Mouse (Mus musculus) cortical plate, adult 2 months (tissue): Measurements from ENCODE around the gene Sec24d. TPM values are rescaled to one million over a fixed set of nuclear protein-coding genes. Genes with fewer than 3 reads are reported as not detected.

Experiments used
- H3K27ac ChIP-seq: fragments of 200-500 bp; 2 replicates; pipeline ENCODE4 v1.5.1; 2012; ENCODE audit warnings: low read length, control low read depth, inconsistent platforms; ENCODE audit not compliant: insufficient read depth
- H3K4me1 ChIP-seq: fragments of 200-500 bp; 2 replicates; pipeline ENCODE4 v1.6.1; 2011; ENCODE audit warnings: low read length; ENCODE audit not compliant: control insufficient read depth, insufficient read depth
- H3K4me3 ChIP-seq: fragments of 200-500 bp; 2 replicates; pipeline ENCODE4 v1.5.1; 2011; ENCODE audit warnings: mild to moderate bottlenecking, low read length, control low read depth; ENCODE audit not compliant: insufficient read depth
- CTCF ChIP-seq: fragments of 200-500 bp; IDR thresholded peaks from 2 replicates; pipeline ENCODE4 v1.5.1; 2011; ENCODE audit warnings: mild to moderate bottlenecking, control low read depth, low read length; ENCODE audit not compliant: insufficient read depth; ENCODE audit errors: extremely low read depth
- POLR2A ChIP-seq: fragments of 200-500 bp; IDR thresholded peaks from 2 replicates; pipeline ENCODE4 v1.6.1; 2011; ENCODE audit warnings: mild to moderate bottlenecking, low read length, control low read depth; ENCODE audit not compliant: insufficient read depth; ENCODE audit errors: extremely low read depth
- polyA plus RNA-seq: library from polyadenylated mRNA; depleted of rRNA; stranded (reverse); fragments of >200 nt; gene quantifications from 2 replicates; pipeline ENCODE4 v1.2.3, GENCODE M21; 2012; rRNA removed

The Sec24d gene
- polyA plus RNA-seq, 1 experiment: 8.4 TPM

DNA sequence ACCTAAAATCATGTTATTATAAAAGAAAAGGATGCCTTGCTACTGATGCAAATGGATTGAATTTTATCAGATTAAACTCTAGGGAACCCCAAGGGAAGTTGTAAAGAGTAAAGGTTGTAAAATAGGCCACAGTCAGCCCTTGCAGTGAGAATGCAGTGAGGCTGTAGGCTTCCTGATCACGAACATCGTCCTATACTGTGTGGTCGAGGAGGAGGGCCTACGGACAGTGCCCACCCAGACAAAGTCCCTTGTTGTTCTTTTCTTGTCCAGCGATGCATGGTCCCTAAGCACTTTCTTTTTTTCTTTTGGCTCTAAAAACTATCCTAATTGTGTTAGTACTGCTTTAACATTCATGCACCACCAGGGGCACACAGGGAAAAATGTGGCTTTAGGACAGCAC is 145.9 kb downstream of the Sec24d start:
- Histone ChIP-seq H3K4me3 (no peak overlapping the region), H3K4me1 (no peaks in the 10 kb centered on the region), H3K27ac (no peak overlapping the region)
- TF ChIP-seq CTCF: no peak
- no peak for TF ChIP-seq POLR2A

Other genes with a start within 250 kb of the Sec24d start
- not detected in 2 replicates for gene Myoz2, start 232.4 kb upstream of the Sec24d start, polyA plus RNA-seq
- gene Synpo2, start 31.3 kb upstream of the Sec24d start, polyA plus RNA-seq: 1.8 and 3.2 TPM in 2 replicates
- gene Mettl14, start 118.7 kb downstream of the Sec24d start, polyA plus RNA-seq: 12.2 and 12.6 TPM in 2 replicates
- gene Prss12, start 179.5 kb downstream of the Sec24d start, polyA plus RNA-seq: 15.2 and 16.2 TPM in 2 replicates